Mouse (Mus musculus) adrenal gland, adult 8-10 months (tissue): ENCODE measurements around the gene Eif3f. TPM values are rescaled to one million over a fixed set of nuclear protein-coding genes. Genes with fewer than 3 reads are reported as not detected.

ENCODE experiments used
- DNase-seq: peaks from one replicate; pipeline ENCODE4 v3.0.0; 2022
- total RNA-seq, 4 experiments: library from RNA; stranded (reverse); gene quantifications; 2 replicates each; pipeline ENCODE4 v1.2.4; 2022

Gene Eif3f
- total RNA-seq = 100 to 1,000 TPM; 133 to 158 (median 151) TPM

DNA sequence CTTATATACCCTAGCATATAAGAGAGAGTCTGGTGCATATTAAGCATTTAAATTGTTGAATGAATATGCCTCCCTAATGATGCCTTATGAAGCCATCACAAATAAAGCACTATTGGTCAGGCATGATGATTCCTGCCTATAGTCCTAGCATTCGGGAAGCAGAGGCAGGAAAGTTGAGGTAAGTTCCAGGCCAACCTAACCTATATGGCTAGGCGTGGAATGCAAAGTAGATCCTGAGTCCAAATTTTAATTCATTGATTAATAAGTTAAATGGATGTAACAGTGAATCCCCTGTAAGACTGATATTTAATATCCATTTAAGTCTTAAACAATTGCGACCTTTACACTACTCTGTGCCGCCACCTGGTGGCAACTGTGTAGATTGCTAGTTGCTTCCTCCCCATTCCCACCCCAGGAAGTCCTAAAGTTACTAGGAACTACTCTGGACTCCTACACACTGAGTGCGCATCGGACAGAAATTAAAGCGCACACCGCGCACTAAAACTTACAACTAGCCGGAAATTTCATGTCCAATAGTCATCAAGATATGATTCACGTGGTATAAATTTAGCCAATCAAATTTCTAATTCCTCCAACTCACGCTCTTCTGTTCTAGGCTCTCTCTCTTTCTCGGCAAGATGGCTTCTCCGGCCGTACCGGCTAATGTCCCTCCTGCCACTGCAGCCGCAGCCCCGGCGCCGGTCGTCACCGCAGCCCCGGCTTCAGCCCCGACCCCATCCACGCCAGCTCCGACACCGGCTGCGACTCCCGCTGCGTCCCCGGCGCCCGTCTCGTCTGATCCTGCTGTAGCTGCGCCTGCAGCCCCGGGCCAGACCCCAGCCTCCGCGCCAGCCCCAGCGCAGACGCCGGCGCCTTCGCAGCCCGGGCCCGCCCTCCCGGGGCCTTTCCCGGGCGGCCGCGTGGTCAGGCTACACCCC lies at the start of gene Eif3f:
TSS of gene Eif3f (plus strand) at position 624 of the 938 bp plus-strand sequence.
- DNase-seq = peak; percentile 94

DNA sequence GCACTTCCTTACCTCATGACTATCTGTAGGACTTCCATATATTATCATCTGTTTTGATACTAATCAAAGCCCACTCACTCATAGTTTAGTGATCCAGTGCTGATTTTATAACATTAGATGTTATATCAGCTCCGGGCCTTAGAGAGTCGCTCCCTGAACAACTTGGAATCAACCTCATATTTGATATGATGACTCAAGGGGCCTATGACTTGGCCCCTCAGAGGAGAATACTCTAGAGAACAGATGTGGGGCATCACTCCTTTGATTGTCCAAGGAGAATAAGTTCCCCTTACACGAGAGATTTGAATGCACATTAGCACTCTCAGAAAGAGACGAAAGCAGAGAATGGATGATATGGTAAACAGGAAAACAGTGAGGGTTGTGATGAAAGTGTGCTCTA lies 49.3 kb upstream of the Eif3f start, which contains the start of gene Olfr518:
TSS of gene Olfr518 (minus strand) at position 101 of the 400 bp plus-strand sequence.
- DNase-seq = no peak

DNA sequence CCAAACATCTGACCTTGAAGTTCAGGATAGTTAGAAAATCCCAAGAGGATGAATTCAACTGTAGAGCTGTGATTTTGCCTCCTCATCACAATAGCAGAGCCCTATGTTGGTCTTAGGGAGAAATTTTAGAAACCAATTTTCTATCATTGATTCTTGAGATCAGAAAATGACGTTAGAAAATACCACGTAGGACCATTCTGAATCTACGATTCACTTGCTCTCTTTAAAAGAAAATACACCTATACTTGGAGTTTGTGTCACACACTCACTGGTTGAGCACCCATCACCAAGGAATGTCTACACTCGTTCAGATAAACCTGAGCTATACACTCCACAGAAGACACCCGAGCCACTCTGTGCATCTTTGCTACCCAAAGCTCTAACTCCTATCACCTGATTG lies 39.9 kb upstream of the Eif3f start, which contains the start of gene Olfr519:
TSS of gene Olfr519 (minus strand) at position 101 of the 400 bp plus-strand sequence.
- no peak for DNase-seq

DNA sequence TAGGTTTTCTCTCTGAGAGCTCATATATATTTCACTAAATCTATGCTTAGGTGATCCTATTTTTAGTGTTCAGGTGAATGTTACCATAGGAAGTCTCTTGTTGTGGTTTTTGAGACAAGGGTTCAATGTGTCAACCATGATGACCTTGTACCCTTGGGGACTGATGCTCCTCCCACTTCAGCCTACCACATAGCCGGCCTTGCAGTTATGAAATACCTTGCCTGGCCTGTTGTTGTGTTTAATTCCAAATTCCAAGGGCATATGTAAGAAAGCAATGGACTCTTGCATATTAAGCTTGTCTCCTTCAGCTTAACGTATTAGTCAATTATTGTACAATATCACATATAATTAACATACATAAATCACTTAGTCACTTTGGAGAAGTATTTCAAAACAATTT lies 30.2 kb upstream of the Eif3f start:
- no peak for DNase-seq

DNA sequence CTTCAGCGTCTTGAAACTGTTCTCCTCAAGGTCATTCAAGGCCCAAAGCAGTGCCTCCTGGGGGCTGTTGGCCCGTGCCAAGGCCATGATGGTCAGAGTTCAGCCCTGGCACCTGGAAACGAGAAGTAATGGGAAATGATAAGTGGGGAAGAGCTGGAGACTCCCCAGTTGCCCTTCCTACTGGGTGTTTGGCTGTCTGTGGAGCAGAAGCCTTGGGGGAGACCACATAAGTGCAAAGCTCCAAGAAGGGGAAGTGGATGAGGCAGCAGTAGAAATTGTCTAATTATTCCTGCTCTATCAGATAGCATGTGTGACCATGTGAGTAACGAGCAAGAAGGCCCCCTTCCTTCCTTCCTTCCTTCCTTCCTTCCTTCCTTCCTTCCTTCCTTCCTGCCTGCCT lies 7.2 kb upstream of the Eif3f start:
- DNase-seq = no peak

DNA sequence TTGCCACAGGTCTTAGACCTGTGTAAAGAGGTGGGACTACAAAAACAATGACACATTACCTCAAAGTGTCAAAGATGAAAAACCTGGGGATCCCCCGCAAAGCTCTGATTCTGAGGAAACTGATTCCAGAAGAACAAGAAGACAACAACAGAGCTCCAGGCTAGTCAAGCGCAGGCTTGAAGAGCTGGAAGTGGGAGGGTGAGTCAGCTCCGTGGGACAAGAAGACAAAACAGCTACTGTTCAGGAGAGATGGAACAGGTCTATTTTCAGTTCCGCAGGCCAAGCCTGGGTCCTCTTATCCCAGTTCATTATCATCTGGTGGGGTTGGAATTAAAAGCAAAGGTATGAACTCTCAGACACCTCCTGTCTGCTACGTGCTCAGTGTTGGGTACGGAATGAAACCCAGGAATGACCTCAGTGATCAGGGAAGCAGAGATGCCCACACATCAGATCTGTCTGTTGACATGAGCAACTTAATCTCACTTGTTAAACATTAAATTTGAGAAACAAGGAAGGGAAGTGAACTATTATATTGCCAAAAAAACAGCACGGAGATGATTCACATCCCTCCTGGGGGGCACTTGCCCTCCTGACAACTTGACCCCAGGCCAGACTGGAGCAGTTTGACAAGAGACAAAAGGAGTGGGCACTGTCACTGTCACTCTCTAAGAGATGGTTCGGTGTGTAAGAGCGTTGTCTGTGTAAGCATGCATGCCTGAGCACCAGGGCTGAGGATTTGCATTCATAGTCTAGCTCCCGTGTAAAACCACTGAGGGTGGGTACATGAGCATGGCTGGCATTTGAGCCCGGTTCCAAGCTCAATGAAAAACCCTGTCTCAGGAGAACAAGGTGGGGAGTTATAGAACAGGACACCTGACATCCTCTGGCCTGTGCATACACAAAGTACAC lies 5.7 kb upstream of the Eif3f start:
- no peak for DNase-seq

DNA sequence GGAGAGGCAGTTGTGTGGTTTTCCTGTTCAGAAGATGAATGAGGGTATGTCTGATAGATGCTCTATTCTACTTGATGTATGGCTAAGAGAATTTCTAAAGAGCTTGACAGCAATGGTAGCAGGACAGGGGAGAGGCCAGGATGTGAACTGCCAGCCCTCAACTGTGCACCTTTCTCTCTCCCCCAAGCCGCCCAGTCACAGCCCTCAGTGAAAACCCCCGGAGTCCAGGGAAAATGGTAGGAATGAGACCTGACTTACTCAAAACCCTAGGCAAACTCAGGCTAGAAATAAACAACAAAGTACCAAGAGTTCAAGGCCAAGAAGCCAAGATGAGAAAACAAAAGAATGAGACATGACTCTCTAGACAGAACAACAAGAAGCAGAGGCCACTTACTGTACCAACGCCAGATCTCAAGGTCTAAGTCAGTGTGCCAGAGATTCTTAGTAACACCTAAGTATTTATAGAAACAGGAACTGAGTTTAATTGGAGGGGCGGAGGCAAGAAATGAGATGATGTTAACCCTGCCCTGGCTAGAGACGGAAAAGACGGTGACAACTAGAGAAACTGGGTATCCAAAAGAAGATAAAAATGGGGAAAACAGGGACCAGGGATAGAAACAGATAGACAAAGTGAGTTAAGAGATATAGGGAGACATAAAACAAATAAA lies 4.4 kb upstream of the Eif3f start, which contains the start of gene Nlrp10:
TSS of gene Nlrp10 (minus strand) at position 453 of the 668 bp plus-strand sequence.
- no peak for DNase-seq

DNA sequence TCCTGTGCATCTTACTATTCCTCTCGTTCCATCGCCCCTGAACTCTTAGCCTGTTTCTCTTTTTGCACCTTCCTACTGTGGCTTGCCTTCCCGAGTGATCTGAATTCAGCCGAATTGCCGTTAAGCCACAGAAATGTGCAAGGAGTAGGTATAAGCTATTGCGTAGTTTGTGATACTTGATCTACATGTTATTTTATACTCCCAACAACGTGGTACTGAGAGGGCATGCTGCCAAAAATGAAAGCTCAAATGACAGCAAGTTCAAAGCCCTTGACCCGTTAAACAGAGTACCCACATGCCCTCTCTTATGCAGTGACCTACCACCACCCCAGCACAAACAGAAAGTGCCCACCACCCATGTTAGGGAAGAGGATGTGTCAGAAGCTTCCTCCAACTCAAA lies 619 bp downstream of the Eif3f start:
- no peak for DNase-seq

DNA sequence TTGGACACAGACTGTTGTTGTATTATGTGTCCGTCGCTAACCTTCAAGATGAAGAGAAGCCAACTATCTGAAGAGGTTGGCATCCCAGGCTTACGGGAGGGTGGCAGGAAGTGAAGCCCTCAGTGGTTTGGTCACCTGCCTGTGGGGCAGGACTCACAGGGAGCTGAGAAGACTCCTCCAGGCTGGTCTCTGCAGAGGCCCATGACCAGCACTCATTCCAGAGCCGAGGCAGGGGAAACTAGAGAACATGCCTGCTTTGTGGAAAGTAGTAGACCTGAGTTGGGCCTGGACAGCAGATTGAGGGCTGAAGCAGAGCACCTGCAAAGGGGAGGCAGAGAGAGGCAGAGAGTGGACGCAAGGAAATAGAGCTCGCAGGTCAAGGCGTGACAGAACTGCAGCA lies 1.2 kb downstream of the Eif3f start:
- DNase-seq = no peak

DNA sequence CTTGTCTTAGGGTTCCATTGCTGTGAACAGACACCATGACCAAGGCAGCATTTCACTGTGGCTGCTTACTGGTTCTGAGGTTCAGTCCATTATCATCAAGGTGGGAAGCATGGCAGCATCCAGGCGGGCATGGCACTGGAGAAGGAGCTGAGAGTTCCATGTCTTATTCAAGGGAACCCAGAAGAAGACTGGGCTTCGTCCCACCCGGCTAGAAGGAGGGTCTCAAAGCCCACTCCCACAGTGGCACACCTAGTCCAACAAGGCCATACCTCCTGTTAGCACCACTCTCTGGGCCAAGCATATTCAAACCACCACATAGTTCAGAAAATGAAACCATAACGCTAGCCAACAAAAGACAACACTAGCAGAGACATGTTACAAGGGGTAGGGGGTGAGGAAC lies 2.4 kb downstream of the Eif3f start:
- DNase-seq = no peak

DNA sequence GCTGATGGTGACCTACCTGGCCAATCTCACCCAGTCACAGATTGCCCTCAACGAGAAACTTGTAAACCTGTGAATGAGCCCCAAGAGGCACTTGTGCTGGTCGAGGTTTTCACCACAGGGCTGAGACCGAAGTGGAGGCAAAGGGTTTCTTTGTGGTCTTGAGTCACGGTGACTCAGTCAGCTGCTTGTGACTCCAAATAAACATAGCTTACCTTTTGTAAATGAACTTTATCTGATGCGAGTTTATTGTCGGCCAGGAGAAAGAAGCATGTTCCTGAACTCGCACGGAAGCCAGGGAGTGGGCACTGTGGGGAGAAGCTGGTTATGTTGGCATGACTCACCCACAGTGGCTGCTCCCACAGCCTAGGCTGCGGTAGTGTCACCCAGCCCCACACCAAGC lies 7.2 kb downstream of the Eif3f start:
- DNase-seq = no peak

DNA sequence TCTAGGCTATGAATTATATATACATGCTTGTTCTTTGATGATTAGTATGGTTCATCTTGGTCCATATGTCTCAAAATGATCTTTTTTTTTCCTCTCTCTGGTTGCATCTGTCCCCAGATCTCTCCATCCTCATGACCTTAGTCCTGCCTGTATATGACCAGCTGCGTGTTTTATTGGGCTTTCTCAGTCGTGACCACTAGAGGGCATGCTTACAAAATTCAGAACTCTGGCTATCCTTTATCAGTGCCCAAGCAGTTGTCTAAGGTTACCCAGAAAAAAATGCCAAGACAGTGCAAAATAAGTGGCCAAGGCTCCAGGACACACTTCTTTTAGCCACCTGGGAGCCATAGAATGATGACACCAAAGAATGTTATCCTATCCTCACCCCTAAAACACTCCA lies 9.8 kb downstream of the Eif3f start:
- DNase-seq = no peak

DNA sequence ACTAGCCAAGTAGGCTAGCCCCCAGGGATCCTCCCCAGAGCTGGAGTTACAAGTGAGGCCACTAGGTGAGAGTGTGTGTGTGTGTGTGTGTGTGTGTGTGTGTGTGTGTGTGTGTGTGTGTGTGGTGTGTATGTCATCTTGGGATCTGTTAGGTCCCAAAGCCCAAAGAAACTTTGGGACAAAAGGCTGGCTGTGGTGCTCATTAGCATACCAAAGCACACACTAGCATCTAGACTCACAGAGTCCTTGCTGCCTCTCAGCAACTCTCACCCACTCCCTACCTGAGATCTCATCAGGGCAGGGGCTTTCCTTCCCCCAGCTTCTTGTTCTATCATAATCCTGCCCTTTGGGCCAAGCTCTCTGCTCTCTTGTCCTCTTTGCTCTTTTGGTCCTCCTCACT lies 14.4 kb downstream of the Eif3f start:
- no peak for DNase-seq

DNA sequence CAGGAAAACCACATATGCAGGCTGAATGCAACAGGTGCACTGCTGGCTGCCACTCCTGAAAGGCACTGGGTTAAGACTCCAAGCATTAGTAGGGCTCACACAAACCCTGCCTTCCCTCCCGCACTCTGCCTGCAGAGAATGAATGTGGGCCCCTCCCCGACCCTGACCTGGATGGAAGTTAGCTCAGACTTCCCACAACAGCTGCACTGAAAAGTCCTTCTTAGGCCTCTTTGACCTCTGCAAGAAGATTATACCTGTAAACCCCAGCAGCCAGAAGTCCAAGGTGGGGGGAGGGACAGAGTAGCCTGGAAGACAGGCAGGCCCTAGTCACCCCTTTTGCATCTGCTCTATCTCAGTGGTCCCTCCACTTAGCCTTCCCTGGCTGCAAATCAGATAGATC lies 15.1 kb downstream of the Eif3f start:
- no peak for DNase-seq

DNA sequence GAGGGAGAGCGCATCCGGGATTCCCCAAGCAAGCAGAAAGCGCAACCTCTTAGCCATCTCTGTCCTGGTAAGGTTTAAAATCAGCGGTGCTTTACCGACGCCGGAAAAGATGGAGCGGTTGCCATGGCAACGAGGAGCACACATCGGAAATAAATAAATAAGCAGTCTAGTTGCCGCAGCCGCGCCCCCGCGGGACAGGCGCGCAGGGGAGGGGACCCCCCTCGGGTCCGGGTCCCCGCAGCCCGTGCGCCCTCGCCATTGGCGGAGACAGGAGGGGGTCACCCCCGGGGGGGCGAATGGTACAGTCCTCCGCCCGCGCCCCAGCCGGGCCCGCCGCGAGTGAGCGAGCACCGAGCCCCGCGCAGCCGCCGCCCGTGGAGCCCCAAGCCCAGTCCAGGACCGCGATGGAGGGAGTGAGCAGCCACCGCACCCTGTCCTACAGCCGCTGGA lies 16.1 kb downstream of the Eif3f start, which contains the start of gene Tub:
TSS of gene Tub (plus strand) at position 27 of the 450 bp plus-strand sequence.
- no peak for DNase-seq

DNA sequence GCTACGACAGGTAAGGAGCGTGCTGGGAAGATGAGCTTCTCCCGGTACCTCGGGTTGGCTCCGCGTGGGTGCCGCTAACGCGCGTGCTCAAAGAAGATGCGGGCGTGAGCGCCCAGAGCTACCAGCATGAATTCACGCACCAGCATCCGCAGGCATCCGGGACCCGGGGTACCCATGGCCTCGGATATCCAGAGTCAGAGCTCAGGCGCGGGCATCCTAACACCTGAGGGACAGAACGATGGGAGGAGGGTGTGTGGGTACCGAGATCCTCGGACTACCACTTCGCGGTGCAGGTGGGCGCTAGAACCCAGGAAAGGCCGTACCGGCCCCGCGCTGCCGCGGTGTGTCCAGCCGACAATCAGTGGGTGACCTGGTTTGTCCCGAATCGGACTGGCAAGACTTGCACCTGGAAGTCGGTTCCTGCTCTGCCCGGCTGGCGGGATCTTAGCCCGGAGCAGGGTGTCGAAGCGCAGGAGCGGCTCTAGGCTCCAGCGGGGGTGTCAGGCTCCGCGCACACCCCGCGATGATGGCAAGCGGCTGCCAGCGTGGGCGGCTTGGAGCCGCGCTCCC lies 16.6 kb downstream of the Eif3f start:
- DNase-seq = no peak

DNA sequence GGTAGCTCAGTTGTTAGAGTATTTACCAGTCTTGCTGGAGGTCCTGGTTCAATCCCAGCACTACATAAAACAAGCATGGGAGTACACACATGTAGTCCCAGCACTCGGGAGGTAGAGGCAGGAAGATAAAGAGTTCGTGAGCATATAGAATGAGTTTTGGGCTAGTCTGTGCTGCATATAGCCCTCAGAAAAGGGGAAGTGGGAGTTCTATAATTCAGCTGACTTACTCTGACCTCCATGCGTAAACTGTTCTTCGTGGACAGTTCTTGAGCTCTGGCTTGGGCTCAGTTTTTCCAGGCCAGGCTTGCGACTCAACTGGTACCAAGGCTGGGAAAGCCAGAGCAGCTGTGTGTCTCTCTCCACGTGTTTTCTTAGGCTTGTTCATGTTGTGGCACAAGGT lies 18.6 kb downstream of the Eif3f start:
- DNase-seq = no peak

DNA sequence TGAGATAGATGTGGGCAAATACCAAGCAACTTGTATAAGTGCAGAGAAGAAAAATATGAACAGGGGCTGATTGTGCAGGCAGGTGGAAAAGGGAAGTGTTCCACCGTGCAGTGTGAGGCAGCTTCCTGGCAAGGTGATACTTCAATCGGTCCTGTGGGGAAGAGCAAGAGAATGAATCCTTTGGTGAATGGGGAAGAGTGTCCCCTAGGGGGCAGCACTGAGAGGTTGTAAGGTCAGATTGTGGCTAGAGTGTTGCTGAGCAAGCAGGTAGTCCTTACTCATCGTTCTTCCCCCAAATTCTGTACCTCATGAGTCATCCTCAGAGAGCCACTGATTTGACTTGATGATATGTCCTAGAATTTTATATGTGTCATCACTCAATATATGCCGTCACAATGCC lies 20.0 kb downstream of the Eif3f start:
- DNase-seq = no peak

DNA sequence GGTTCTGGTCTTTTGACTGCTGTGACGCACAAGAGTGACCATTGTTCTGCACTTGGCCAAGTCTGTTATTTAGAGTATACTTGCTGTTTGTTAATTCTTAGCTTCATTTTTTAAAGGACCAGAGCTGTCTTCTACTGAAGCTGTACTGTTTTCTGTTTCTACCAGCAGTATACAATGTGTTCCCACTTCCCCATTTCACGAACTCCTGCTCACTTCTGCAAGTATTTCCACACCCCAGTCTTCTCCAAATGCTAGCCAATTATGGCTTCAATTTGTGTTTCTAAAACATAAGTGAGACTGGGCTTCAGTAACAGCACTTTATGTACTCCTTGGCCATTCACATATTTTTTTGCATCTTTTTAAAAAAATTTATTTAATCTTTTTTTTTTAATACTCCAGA lies 23.5 kb downstream of the Eif3f start:
- no peak for DNase-seq

DNA sequence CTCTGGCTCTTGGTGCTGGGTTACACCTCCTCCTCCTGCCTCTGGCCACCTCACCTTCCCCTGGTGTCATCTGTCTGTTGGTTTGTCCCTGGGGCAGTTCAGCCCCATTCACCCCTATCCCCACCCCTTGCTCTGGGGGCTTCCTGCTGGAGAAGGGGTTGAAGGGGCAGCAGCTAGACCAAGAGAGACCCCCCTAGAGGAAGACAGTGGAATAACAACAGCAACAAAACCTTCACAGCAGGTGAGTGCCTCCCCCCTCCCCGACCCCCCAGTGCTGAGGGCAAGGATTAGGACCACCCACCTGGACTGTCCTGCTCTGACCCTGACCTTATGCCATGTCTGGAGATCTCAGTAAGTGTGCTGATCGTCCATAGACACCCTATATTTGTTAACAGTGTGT lies 31.8 kb downstream of the Eif3f start:
- no peak for DNase-seq

DNA sequence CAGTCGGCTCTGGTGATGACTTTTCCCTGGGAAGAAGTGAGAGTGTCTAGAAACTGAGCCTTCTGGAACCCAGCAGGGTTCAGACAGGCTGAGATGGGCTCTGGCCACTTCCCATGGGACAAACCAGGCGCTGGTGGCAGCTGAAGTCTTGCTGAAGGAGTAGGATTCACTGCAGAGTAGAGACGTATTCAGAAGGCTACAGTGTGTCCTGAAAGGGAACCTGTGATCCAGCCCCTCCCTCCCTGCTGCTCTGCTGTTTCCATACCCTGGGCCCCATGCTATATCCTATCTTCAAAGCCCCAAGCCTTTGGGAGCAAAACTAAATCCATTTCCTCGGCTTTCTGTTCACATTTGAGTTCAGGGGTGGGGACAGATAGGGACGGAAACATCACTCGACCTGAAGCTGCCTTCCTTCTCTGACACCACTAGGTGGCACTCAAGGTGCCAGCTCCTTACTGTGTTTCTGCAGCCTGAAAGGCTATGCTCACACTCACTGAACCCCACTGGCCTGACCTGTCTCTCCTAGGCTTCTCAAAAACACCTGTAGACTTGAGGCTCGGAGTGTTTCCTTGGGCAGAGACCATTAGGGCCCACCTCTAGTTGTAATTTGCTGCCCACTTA lies 32.6 kb downstream of the Eif3f start:
- no peak for DNase-seq

DNA sequence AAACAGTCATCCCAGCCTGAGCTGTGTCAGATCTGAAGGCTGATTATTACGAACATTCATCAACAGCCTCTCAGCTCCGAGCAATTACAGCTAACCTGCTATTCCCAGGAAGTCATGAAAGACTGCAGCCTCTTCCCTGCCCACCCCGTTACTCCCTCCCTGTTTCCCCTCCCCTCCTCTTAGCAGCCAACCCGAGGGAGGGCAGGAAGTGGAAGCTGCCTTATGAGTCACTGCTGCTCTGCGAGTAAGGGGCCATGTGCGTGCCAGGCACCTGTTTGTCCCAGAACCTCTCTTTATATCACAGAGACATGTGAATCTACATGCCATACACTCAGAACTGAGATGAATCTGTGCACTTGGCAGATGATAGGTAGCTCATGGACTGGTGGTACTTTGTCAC lies 34.0 kb downstream of the Eif3f start:
- no peak for DNase-seq
